Mouse (Mus musculus) CH12.LX (cell line): ENCODE results near the gene Nup210l. TPM values are rescaled to one million over a fixed set of nuclear protein-coding genes. Genes with fewer than 3 reads are reported as not detected.

ENCODE experiments used
- DNase-seq: peaks from one replicate; pipeline ENCODE4 v3.0.0-alpha.2; 2013; ENCODE audit errors: extremely low read depth
- H3K27ac ChIP-seq: 2 replicates; pipeline ENCODE4 v1.5.1; 2012; ENCODE audit warnings: low read depth, mild to moderate bottlenecking, control low read depth, moderate library complexity; ENCODE audit not compliant: insufficient read depth
- H3K27me3 ChIP-seq: replicated peaks from 2 replicates; pipeline ENCODE3; 2012; ENCODE audit warnings: inconsistent platforms
- H3K36me3 ChIP-seq, 2 experiments: replicated peaks in 1 of 2; 2 replicates each; pipeline versions ENCODE3 to v1.6.1; 2012; ENCODE audit warnings: inconsistent platforms in 1 of 2, low read length in 1 of 2, mild to moderate bottlenecking in 1 of 2, mixed read lengths in 1 of 2, moderate library complexity in 1 of 2; ENCODE audit not compliant: control insufficient read depth in 1 of 2, insufficient read depth in 1 of 2
- H3K4me1 ChIP-seq, 2 experiments: 2 replicates each; pipeline ENCODE4 v1.6.1; 2012; ENCODE audit warnings: inconsistent platforms in 1 of 2, moderate library complexity in 1 of 2; ENCODE audit not compliant: insufficient read depth in 2 of 2, control insufficient read depth in 1 of 2
- H3K4me2 ChIP-seq: 2 replicates; pipeline ENCODE4 v1.6.1; 2012; ENCODE audit warnings: low read depth, mild to moderate bottlenecking, control low read depth; ENCODE audit not compliant: poor library complexity, insufficient read depth, severe bottlenecking
- H3K4me3 ChIP-seq, 3 experiments: fragments of 150-350 bp in 1 of 3; sonication (generic) in 1 of 3; replicated peaks in 1 of 3; 2 replicates each; pipeline versions ENCODE3 to v1.5.1; 2011 to 2012; ENCODE audit warnings: low read depth in 2 of 3, low read length in 2 of 3, mild to moderate bottlenecking in 2 of 3, moderate library complexity in 2 of 3, control low read depth in 1 of 3, improper control_type of control experiment in 1 of 3, inconsistent platforms in 1 of 3, mixed read lengths in 1 of 3; ENCODE audit not compliant: poor library complexity in 1 of 3
- H3K79me2 ChIP-seq: replicated peaks from 2 replicates; pipeline ENCODE4 v1.6.1; 2012; ENCODE audit warnings: mild to moderate bottlenecking, moderate library complexity; ENCODE audit not compliant: control insufficient read depth, poor library complexity, insufficient read depth, severe bottlenecking; ENCODE audit errors: extremely low read depth
- H3K9ac ChIP-seq: 2 replicates; pipeline ENCODE4 v1.6.1; 2012; ENCODE audit warnings: low read depth, mild to moderate bottlenecking, control low read depth, moderate library complexity; ENCODE audit not compliant: insufficient read depth
- H3K9me3 ChIP-seq: replicated peaks from 2 replicates; pipeline ENCODE3; 2012; ENCODE audit warnings: low read length, inconsistent platforms, mixed read lengths
- BHLHE40 ChIP-seq: IDR thresholded peaks from 2 replicates; pipeline ENCODE4 v1.6.1; 2011; ENCODE audit warnings: mild to moderate bottlenecking, low read depth, low read length, improper control_type of control experiment
- CHD1 ChIP-seq: IDR thresholded peaks from 2 replicates; pipeline ENCODE4 v1.6.1; 2012; ENCODE audit warnings: low read depth, low read length, improper control_type of control experiment, inconsistent platforms
- CHD2 ChIP-seq: IDR thresholded peaks from 2 replicates; pipeline ENCODE4 v1.6.1; 2011; ENCODE audit warnings: low read length, improper control_type of control experiment
- CTCF ChIP-seq, 2 experiments: IDR thresholded peaks in 1 of 2; conservative IDR thresholded peaks in 1 of 2; 2 replicates each; pipeline ENCODE4 v1.5.1; 2011 to 2012; ENCODE audit warnings: low read depth in 2 of 2, low read length in 2 of 2, improper control_type of control experiment in 1 of 2, inconsistent platforms in 1 of 2, mild to moderate bottlenecking in 1 of 2, moderate library complexity in 1 of 2
- E2F4 ChIP-seq: IDR thresholded peaks from 2 replicates; pipeline ENCODE4 v1.6.1; 2011; ENCODE audit warnings: low read depth, low read length, improper control_type of control experiment; ENCODE audit not compliant: insufficient replicate concordance
- ELF1 ChIP-seq: IDR thresholded peaks from 2 replicates; pipeline ENCODE4 v1.6.1; 2014; ENCODE audit warnings: low read depth, mild to moderate bottlenecking, inconsistent platforms, low read length, improper control_type of control experiment
- EP300 ChIP-seq: IDR thresholded peaks from 2 replicates; pipeline ENCODE4 v1.6.1; 2011; ENCODE audit warnings: low read length, improper control_type of control experiment
- ETS1 ChIP-seq: conservative IDR thresholded peaks from 2 replicates; pipeline ENCODE4 v1.6.1; 2012; ENCODE audit warnings: low read depth, mild to moderate bottlenecking, inconsistent platforms, low read length, improper control_type of control experiment, moderate library complexity
- GABPA ChIP-seq: IDR thresholded peaks from 2 replicates; pipeline ENCODE4 v1.6.1; 2012; ENCODE audit warnings: low read depth, low read length, improper control_type of control experiment, inconsistent platforms; ENCODE audit not compliant: insufficient replicate concordance
- HCFC1 ChIP-seq: IDR thresholded peaks from 2 replicates; pipeline ENCODE4 v1.6.1; 2012; ENCODE audit warnings: low read depth, mild to moderate bottlenecking, inconsistent platforms, low read length, improper control_type of control experiment
- JUN ChIP-seq: IDR thresholded peaks from 2 replicates; pipeline ENCODE4 v1.6.1; 2011; ENCODE audit warnings: low read depth, mild to moderate bottlenecking, low read length, improper control_type of control experiment, moderate library complexity; ENCODE audit not compliant: insufficient read depth
- JUND ChIP-seq: conservative IDR thresholded peaks from 2 replicates; pipeline ENCODE4 v1.6.1; 2011; ENCODE audit warnings: low read depth, low read length, improper control_type of control experiment
- KAT2A ChIP-seq: IDR thresholded peaks from 2 replicates; pipeline ENCODE4 v1.6.1; 2012; ENCODE audit warnings: low read length, improper control_type of control experiment, inconsistent platforms; ENCODE audit not compliant: insufficient replicate concordance
- MAFK ChIP-seq: IDR thresholded peaks from 2 replicates; pipeline ENCODE4 v1.6.1; 2011; ENCODE audit warnings: low read length, improper control_type of control experiment; ENCODE audit not compliant: insufficient replicate concordance
- MAX ChIP-seq: IDR thresholded peaks from 2 replicates; pipeline ENCODE4 v1.6.1; 2011; ENCODE audit warnings: low read length, improper control_type of control experiment
- MAZ ChIP-seq: IDR thresholded peaks from 2 replicates; pipeline ENCODE4 v1.6.1; 2012; ENCODE audit warnings: low read depth, mild to moderate bottlenecking, inconsistent platforms, low read length, improper control_type of control experiment, moderate library complexity
- MEF2A ChIP-seq: IDR thresholded peaks from 2 replicates; pipeline ENCODE4 v1.6.1; 2014; ENCODE audit warnings: low read depth, mild to moderate bottlenecking, inconsistent platforms, low read length, improper control_type of control experiment, borderline replicate concordance
- MXI1 ChIP-seq: IDR thresholded peaks from 2 replicates; pipeline ENCODE4 v1.6.1; 2011; ENCODE audit warnings: mild to moderate bottlenecking, low read depth, low read length, improper control_type of control experiment
- MYC ChIP-seq: IDR thresholded peaks from 2 replicates; pipeline ENCODE4 v1.6.1; 2011; ENCODE audit warnings: low read depth, mild to moderate bottlenecking, improper control_type of control experiment, low read length
- NELFE ChIP-seq: IDR thresholded peaks from 2 replicates; pipeline ENCODE4 v1.6.1; 2011; ENCODE audit warnings: low read depth, low read length, improper control_type of control experiment
- NRF1 ChIP-seq: IDR thresholded peaks from 2 replicates; pipeline ENCODE4 v1.6.1; 2014; ENCODE audit warnings: low read depth, mild to moderate bottlenecking, inconsistent platforms, low read length, improper control_type of control experiment, moderate library complexity
- PAX5 ChIP-seq: IDR thresholded peaks from 2 replicates; pipeline ENCODE4 v1.6.1; 2012; ENCODE audit warnings: low read length, inconsistent platforms, mixed read lengths
- POLR2A ChIP-seq: IDR thresholded peaks from 2 replicates; pipeline ENCODE4 v1.6.1; 2011; ENCODE audit warnings: low read depth, mild to moderate bottlenecking, improper control_type of control experiment, low read length
- POLR2AphosphoS2 ChIP-seq: IDR thresholded peaks from 2 replicates; pipeline ENCODE4 v1.6.1; 2011; ENCODE audit warnings: low read depth, low read length, improper control_type of control experiment
- RAD21 ChIP-seq: IDR thresholded peaks from 2 replicates; pipeline ENCODE4 v1.6.1; 2011; ENCODE audit warnings: low read depth, mild to moderate bottlenecking, low read length, improper control_type of control experiment, moderate library complexity
- RCOR1 ChIP-seq: conservative IDR thresholded peaks from 2 replicates; pipeline ENCODE4 v1.6.1; 2012; ENCODE audit warnings: low read depth, mild to moderate bottlenecking, inconsistent platforms, low read length, improper control_type of control experiment
- SIN3A ChIP-seq: IDR thresholded peaks from 2 replicates; pipeline ENCODE4 v1.6.1; 2012; ENCODE audit warnings: low read length, improper control_type of control experiment, inconsistent platforms
- SMC3 ChIP-seq: IDR thresholded peaks from 2 replicates; pipeline ENCODE4 v1.6.1; 2011; ENCODE audit warnings: low read depth, low read length, improper control_type of control experiment
- TCF12 ChIP-seq: IDR thresholded peaks from 2 replicates; pipeline ENCODE4 v1.6.1; 2014; ENCODE audit warnings: low read depth, mild to moderate bottlenecking, inconsistent platforms, low read length, improper control_type of control experiment
- USF1 ChIP-seq: IDR thresholded peaks from 2 replicates; pipeline ENCODE4 v1.6.1; 2014; ENCODE audit warnings: low read depth, mild to moderate bottlenecking, inconsistent platforms, low read length, improper control_type of control experiment
- ZC3H11A ChIP-seq: IDR thresholded peaks from 2 replicates; pipeline ENCODE4 v1.6.1; 2012; ENCODE audit warnings: low read depth, mild to moderate bottlenecking, inconsistent platforms, low read length, improper control_type of control experiment
- ZKSCAN1 ChIP-seq: IDR thresholded peaks from 2 replicates; pipeline ENCODE4 v1.6.1; 2012; ENCODE audit warnings: low read depth, inconsistent platforms, low read length, improper control_type of control experiment, borderline replicate concordance
- ZMIZ1 ChIP-seq: IDR thresholded peaks from 2 replicates; pipeline ENCODE4 v1.6.1; 2012; ENCODE audit warnings: low read depth, mild to moderate bottlenecking, inconsistent platforms, low read length, improper control_type of control experiment
- ZNF384 ChIP-seq: IDR thresholded peaks from 2 replicates; pipeline ENCODE4 v1.6.1; 2012; ENCODE audit warnings: low read depth, low read length, improper control_type of control experiment, inconsistent platforms
- dilution Hi-C: fragments of 300-500 bp; cut with MboI; formaldehyde crosslinking; loops from 2 replicates; pipeline ENCODE4 v1.14.3; 2020; ENCODE audit warnings: low sequenced_read_pairs; ENCODE audit not compliant: extremely low pct_unique_long_range_greater_than_20kb, extremely low pct_ligation_motif_present
- in situ Hi-C: fragments of 300-500 bp; cut with MboI; formaldehyde crosslinking; loops from 3 replicates; pipeline ENCODE4 v1.14.3; 2019; ENCODE audit warnings: low sequenced_read_pairs, low pct_ligation_motif_present, low pct_unique_long_range_greater_than_20kb, mixed read lengths
- polyA plus RNA-seq: library from polyadenylated mRNA; unstranded; fragments of >175 nt; gene quantifications from 2 replicates; pipeline ENCODE4 v1.2.1, GENCODE M21; 2012; ENCODE audit warnings: low read depth; ENCODE audit not compliant: insufficient read length
- total RNA-seq, 2 experiments: library from RNA; depleted of rRNA; stranded (reverse); fragments of 300-350 nt in 1 of 2; fragments of >200 nt in 1 of 2; gene quantifications; 2 replicates each; pipeline ENCODE4 v1.2.3; 2012 to 2014

Nup210l gene
- total and polyA plus RNA-seq, 3 experiments = 0.42 to 0.47 (median 0.43) TPM

- no peak for TF ChIP-seq MEF2A
- 0 out of 2 replicates have a peak, but pooled peaks have one; percentile 23 for TF ChIP-seq CHD1
- TF ChIP-seq RCOR1 = no peak
- peak; percentile 64; the same call in 1 of the 2 replicates for TF ChIP-seq TCF12
- TF ChIP-seq POLR2AphosphoS2 = no peak
- TF ChIP-seq KAT2A = 0 out of 2 replicates have a peak, but pooled peaks have one; percentile 11
- no peak for TF ChIP-seq JUN
Observed at GRCm38 (mm10) chr3:90079133-90079762, 24.7 kb upstream of the Nup210l start (continued).

- H3K4me2 ChIP-seq = peak overlapping the region; percentile 9; the same call in 1 of the 2 replicates
- peak overlapping the region; percentile 89 to 97 (median 92) for H3K4me3 ChIP-seq
- peaks cover 6 to 38% of the 10 kb centered on the region in 2 experiments for H3K4me1 ChIP-seq
- no peaks in the 10 kb centered on the region for H3K9me3 ChIP-seq
- peak overlapping the region; percentile 87 for H3K9ac ChIP-seq
- in situ Hi-C loops = loop anchor here (10.0 kb wide), 2 partner anchors 115 to 285 kb away; partner anchors contain the start of gene Atp8b2
- DNase-seq = peak; percentile 92
- peak overlapping the region; percentile 96 for H3K27ac ChIP-seq
- dilution Hi-C loops = no loop called here
- no peaks in the 10 kb centered on the region for H3K27me3 ChIP-seq
- peaks cover 0 to 18% of the 10 kb centered on the region in 2 experiments for H3K36me3 ChIP-seq
- peaks cover 46% of the 10 kb centered on the region for H3K79me2 ChIP-seq
- peak; percentile 64 for TF ChIP-seq SIN3A
- peak; percentile 68 for TF ChIP-seq NELFE
- no peak for TF ChIP-seq RAD21
- TF ChIP-seq GABPA = no peak
- TF ChIP-seq JUN = no peak
- 0 out of 2 replicates have a peak, but pooled peaks have one; percentile 24 for TF ChIP-seq MAFK
- TF ChIP-seq POLR2A = peak; percentile 73
- peak; percentile 83 for TF ChIP-seq CHD2
- TF ChIP-seq JUND = no peak
- peak; percentile 84 for TF ChIP-seq ELF1
- peak; percentile 80 for TF ChIP-seq MXI1
- TF ChIP-seq ZNF384 = no peak
- no peak for TF ChIP-seq ZKSCAN1
- no peak; the same call in 1 of the 2 replicates for TF ChIP-seq NRF1
- TF ChIP-seq USF1 = no peak
- TF ChIP-seq HCFC1 = peak; percentile 57
- no peak for TF ChIP-seq SMC3
- peak; percentile 43; the same call in 1 of the 2 replicates for TF ChIP-seq MAX
- peak; percentile 47 for TF ChIP-seq ETS1
- no peak for TF ChIP-seq CTCF (conservative IDR thresholded peaks at IDR 0.05 in 1 of 2, IDR thresholded peaks at IDR 0.05 in 1 of 2; ENCODE audit: low read depth in 2 of 2, low read length in 2 of 2)
- TF ChIP-seq CHD1 = 0 out of 2 replicates have a peak, but pooled peaks have one; percentile 30
- TF ChIP-seq PAX5 = no peak
- TF ChIP-seq MYC = 0 out of 2 replicates have a peak, but pooled peaks have one; percentile 37
- TF ChIP-seq POLR2AphosphoS2 = peak; percentile 74
- no peak for TF ChIP-seq E2F4
- TF ChIP-seq BHLHE40 = no peak; the same call in none of the 2 replicates
- TF ChIP-seq MAZ = peak; percentile 99
- 0 out of 2 replicates have a peak, but pooled peaks have one; percentile 47 for TF ChIP-seq KAT2A
- TF ChIP-seq EP300 = no peak; the same call in 1 of the 2 replicates
- no peak for TF ChIP-seq ZC3H11A
- peak; percentile 73 for TF ChIP-seq ZMIZ1
Observed at GRCm38 (mm10) chr3:90079763-90080497, 24.0 kb upstream of the Nup210l start.
